ENCODE assay signal across 8 mouse cellular contexts in genomic region chr8:123783525-123784249, GRCm38 (mm10). TPM values are rescaled to one million over a fixed set of nuclear protein-coding genes. Genes with fewer than 3 reads are reported as not detected.
DNase-seq lines count a peak whose midpoint lies in the region; ATAC-seq and TF ChIP-seq lines count a peak whose summit lies in the region.

No protein-coding gene starts in this region.

- no peak overlapping the region for H3K4me2 ChIP-seq in embryonic facial prominence, embryonic 13.5 days
- no peak overlapping the region for H3K4me2 ChIP-seq in limb, embryonic 13.5 days (replicated peaks)
- no peak overlapping the region for H3K4me2 ChIP-seq in midbrain, embryonic 15.5 days

- no peaks in the 10 kb centered on the region for H3K9me3 ChIP-seq in embryonic facial prominence, embryonic 13.5 days
- no peaks in the 10 kb centered on the region for H3K9me3 ChIP-seq in limb, embryonic 13.5 days
- no peaks in the 10 kb centered on the region for H3K9me3 ChIP-seq in midbrain, embryonic 15.5 days

- ATAC-seq in embryonic facial prominence, embryonic 13.5 days (ENCODE audit: insufficient number of reproducible peaks, insufficient read depth, low FRiP score, low TSS enrichment, low read depth): peak; percentile 70; the same call in 1 of the 2 replicates
- peak; percentile 84 for ATAC-seq in limb, embryonic 13.5 days (ENCODE audit: low FRiP score, low read depth)
- ATAC-seq in midbrain, embryonic 15.5 days (replicated peaks): peak; percentile 91

- TF ChIP-seq POLR2A in heart, adult 2 months (IDR thresholded peaks at IDR 0.05; ENCODE audit: insufficient read depth, low read depth, low read length): no peak
- TF ChIP-seq POLR2A in kidney, adult 2 months (IDR thresholded peaks at IDR 0.05; ENCODE audit: low read depth, low read length): no peak

- H3K27ac ChIP-seq in embryonic facial prominence, embryonic 13.5 days: no peak overlapping the region
- no peak overlapping the region for H3K27ac ChIP-seq in heart, adult 2 months
- no peak overlapping the region for H3K27ac ChIP-seq in kidney, adult 2 months (ENCODE audit: insufficient read depth, low read depth, low read length)
- no peak overlapping the region for H3K27ac ChIP-seq in limb, embryonic 13.5 days
- no peak overlapping the region for H3K27ac ChIP-seq in midbrain, embryonic 15.5 days

- no peaks in the 10 kb centered on the region for H3K79me2 ChIP-seq in heart, adult 2 months (replicated peaks; ENCODE audit: control insufficient read depth, insufficient read depth, low read length)

- no peaks in the 10 kb centered on the region for H3K27me3 ChIP-seq in embryonic facial prominence, embryonic 13.5 days
- no peaks in the 10 kb centered on the region for H3K27me3 ChIP-seq in heart, adult 2 months (ENCODE audit: control insufficient read depth, insufficient read depth, low read length)
- H3K27me3 ChIP-seq in kidney, adult 2 months (replicated peaks; ENCODE audit: control insufficient read depth, insufficient read depth, low read length): no peaks in the 10 kb centered on the region
- peaks cover 7% of the 10 kb centered on the region for H3K27me3 ChIP-seq in limb, embryonic 13.5 days
- no peaks in the 10 kb centered on the region for H3K27me3 ChIP-seq in midbrain, embryonic 15.5 days (replicated peaks)

- no peaks in the 10 kb centered on the region for H3K36me3 ChIP-seq in embryonic facial prominence, embryonic 13.5 days
- H3K36me3 ChIP-seq in heart, adult 2 months (ENCODE audit: control insufficient read depth, insufficient read depth, low read length): no peaks in the 10 kb centered on the region
- no peaks in the 10 kb centered on the region for H3K36me3 ChIP-seq in kidney, adult 2 months (ENCODE audit: control insufficient read depth, insufficient read depth, low read length)
- H3K36me3 ChIP-seq in limb, embryonic 13.5 days: no peaks in the 10 kb centered on the region
- H3K36me3 ChIP-seq in midbrain, embryonic 15.5 days (replicated peaks): no peaks in the 10 kb centered on the region

- H3K4me3 ChIP-seq in embryonic facial prominence, embryonic 13.5 days: no peak overlapping the region
- no peak overlapping the region for H3K4me3 ChIP-seq in heart, adult 2 months
- H3K4me3 ChIP-seq in kidney, adult 2 months (ENCODE audit: insufficient read depth, low read depth, low read length): no peak overlapping the region
- H3K4me3 ChIP-seq in limb, embryonic 13.5 days: no peak overlapping the region
- no peak overlapping the region for H3K4me3 ChIP-seq in midbrain, embryonic 15.5 days

- peak; percentile 75; the same call in 1 of the 2 replicates for TF ChIP-seq EP300 in heart, adult 2 months (IDR thresholded peaks at IDR 0.05; ENCODE audit: insufficient read depth, low read depth, low read length)

- no peak overlapping the region for H3K9ac ChIP-seq in embryonic facial prominence, embryonic 13.5 days
- no peak overlapping the region for H3K9ac ChIP-seq in heart, adult 2 months (ENCODE audit: low read depth, low read length)
- no peak overlapping the region for H3K9ac ChIP-seq in limb, embryonic 13.5 days
- no peak overlapping the region for H3K9ac ChIP-seq in midbrain, embryonic 15.5 days

- intact Hi-C loops in heart, adult 2 months (cut with DNase I): loop anchor here (1.0 kb wide), 1 partner anchor 130 kb away; the partner anchor contains the start of gene Rhou

- TF ChIP-seq CTCF in heart, adult 2 months (IDR thresholded peaks at IDR 0.05): peak; percentile 71
- TF ChIP-seq CTCF in kidney, adult 2 months (conservative IDR thresholded peaks at IDR 0.05; ENCODE audit: insufficient read depth, insufficient read length, low read depth, low read length): peak; percentile 95

- H3K4me1 ChIP-seq in embryonic facial prominence, embryonic 13.5 days: peaks cover 19% of the 10 kb centered on the region
- H3K4me1 ChIP-seq in heart, adult 2 months (ENCODE audit: control insufficient read depth, insufficient read depth, low read length): peaks cover 4% of the 10 kb centered on the region
- H3K4me1 ChIP-seq in kidney, adult 2 months (ENCODE audit: control insufficient read depth, insufficient read depth, low read length): no peaks in the 10 kb centered on the region
- H3K4me1 ChIP-seq in limb, embryonic 13.5 days: peaks cover 13% of the 10 kb centered on the region
- no peaks in the 10 kb centered on the region for H3K4me1 ChIP-seq in midbrain, embryonic 15.5 days

- DNase-seq in 3134 (ENCODE audit: extremely low read depth, insufficient read length, low spot score): peak; percentile 46
- DNase-seq in adrenal gland, postnatal 36 days: peak; percentile 84 to 89
- peak; percentile 73 to 74 for DNase-seq in heart, adult 2 months
- peak; percentile 77 for DNase-seq in kidney, adult 2 months
- peak; percentile 81 for DNase-seq in telencephalon, adult 2 months (ENCODE audit: low read depth, low spot score)

- 11% methylated on average over 6 of the region's 6 CpGs for WGBS in embryonic facial prominence, embryonic 13.5 days
- WGBS in heart, adult 2 months: 4% methylated on average over 6 of the region's 6 CpGs
- 5% methylated on average over 6 of the region's 6 CpGs for WGBS in kidney, adult 2 months
- WGBS in limb, embryonic 13.5 days: 12% methylated on average over 6 of the region's 6 CpGs
- WGBS in midbrain, embryonic 15.5 days: 11% methylated on average over 6 of the region's 6 CpGs

RNA-seq across cellular contexts. Expression of gene Rab4a, which starts 22.1 kb away (rescaled TPM):
- 10 to 100 TPM; 23.2 to 34.6 TPM for total RNA-seq in adrenal gland, postnatal 36 days (2021)
- polyA plus RNA-seq in embryonic facial prominence, embryonic 13.5 days (2015; fragmentation: Nextera tagmentation; extraction: Ambion mirVana): 48.9 and 51.7 TPM in 2 replicates
- 1 to 10 TPM; 7.7 to 8.4 TPM for total RNA-seq in heart, adult 2 months (2021)
- polyA plus RNA-seq in heart, adult 2 months (2012; rRNA removed): 10.6 and 12.7 TPM in 2 replicates
- polyA plus RNA-seq in kidney, adult 2 months (2012; rRNA removed): 38.8 and 42.7 TPM in 2 replicates
- 47.5 and 49.9 TPM in 2 replicates for polyA plus RNA-seq in limb, embryonic 13.5 days (2015; fragmentation: Nextera tagmentation; extraction: Ambion mirVana)
- polyA plus RNA-seq in midbrain, embryonic 15.5 days (2015; fragmentation: Nextera tagmentation; extraction: Ambion mirVana): 73.5 and 76.3 TPM in 2 replicates
